ENCODE assay signal across 8 mouse cellular contexts in genomic region chr8:126565954-126566445, GRCm38 (mm10). TPM values are rescaled to one million over a fixed set of nuclear protein-coding genes. Genes with fewer than 3 reads are reported as not detected.
DNase-seq lines count a peak whose midpoint lies in the region; ATAC-seq lines count a peak whose summit lies in the region.

No protein-coding gene starts in this region.

- no peaks in the 10 kb centered on the region for H3K9me3 ChIP-seq in embryonic facial prominence, embryonic 10.5 days
- H3K9me3 ChIP-seq in heart, embryonic 11.5 days (replicated peaks; ENCODE audit: control insufficient read depth, low read length), result no peaks in the 10 kb centered on the region
- H3K9me3 ChIP-seq in limb, embryonic 13.5 days, result no peaks in the 10 kb centered on the region
- H3K9me3 ChIP-seq in neural tube, embryonic 14.5 days (ENCODE audit: control insufficient read depth, low read length), result no peaks in the 10 kb centered on the region

- 0 out of 2 replicates have a peak, but pooled peaks have one; percentile 18 for ATAC-seq in heart, embryonic 11.5 days (replicated peaks; ENCODE audit: insufficient number of reproducible peaks, low FRiP score, low TSS enrichment)
- peak; percentile 34 for ATAC-seq in limb, embryonic 13.5 days (ENCODE audit: low FRiP score, low read depth)
- ATAC-seq in neural tube, embryonic 14.5 days (ENCODE audit: low read depth), result no peak
- no peak for ATAC-seq in CD4-positive, CD25-positive, alpha-beta regulatory T cell, adult 4 months

- peak; percentile 55 for DNase-seq in adrenal gland, postnatal 10 days
- no peak for DNase-seq in adrenal gland, adult 18-20 months (ENCODE audit: low spot score in 2 of 2)
- DNase-seq in embryonic facial prominence, embryonic 10.5 days (ENCODE audit: low spot score), result no peak
- no peak for DNase-seq in natural killer cell, adult 2 months (ENCODE audit: low spot score in 2 of 2)

- WGBS in embryonic facial prominence, embryonic 10.5 days, result 44% methylated on average over 6 of the region's 6 CpGs
- WGBS in heart, embryonic 11.5 days (ENCODE audit: insufficient replicate concordance), result 49% methylated on average over 6 of the region's 6 CpGs
- 46% methylated on average over 6 of the region's 6 CpGs for WGBS in limb, embryonic 13.5 days
- WGBS in neural tube, embryonic 14.5 days, result 46% methylated on average over 6 of the region's 6 CpGs

- no peaks in the 10 kb centered on the region; the same call in 1 of the 2 replicates for H3K27me3 ChIP-seq in embryonic facial prominence, embryonic 10.5 days (replicated peaks; ENCODE audit: low read depth, poor library complexity, severe bottlenecking)
- H3K27me3 ChIP-seq in heart, embryonic 11.5 days (ENCODE audit: control insufficient read depth, insufficient read depth, low read length), result no peaks in the 10 kb centered on the region
- no peaks in the 10 kb centered on the region for H3K27me3 ChIP-seq in limb, embryonic 13.5 days
- no peaks in the 10 kb centered on the region for H3K27me3 ChIP-seq in neural tube, embryonic 14.5 days (ENCODE audit: control insufficient read depth, insufficient read depth, low read length)

- peak overlapping the region; percentile 84 for H3K27ac ChIP-seq in embryonic facial prominence, embryonic 10.5 days (replicated peaks)
- H3K27ac ChIP-seq in heart, embryonic 11.5 days (ENCODE audit: low read depth, low read length), result peak overlapping the region; percentile 97
- peak overlapping the region; percentile 87 for H3K27ac ChIP-seq in limb, embryonic 13.5 days
- peak overlapping the region; percentile 71 for H3K27ac ChIP-seq in neural tube, embryonic 14.5 days (ENCODE audit: low read depth, low read length)

- peaks cover 47% of the 10 kb centered on the region for H3K4me1 ChIP-seq in embryonic facial prominence, embryonic 10.5 days
- peaks cover 36% of the 10 kb centered on the region for H3K4me1 ChIP-seq in heart, embryonic 11.5 days (ENCODE audit: control insufficient read depth, insufficient read depth, low read length)
- H3K4me1 ChIP-seq in limb, embryonic 13.5 days, result peaks cover 44% of the 10 kb centered on the region
- H3K4me1 ChIP-seq in neural tube, embryonic 14.5 days (ENCODE audit: control insufficient read depth, insufficient read depth, low read length), result peaks cover 25% of the 10 kb centered on the region

- peak overlapping the region; percentile 50 for H3K4me2 ChIP-seq in heart, embryonic 11.5 days
- peak overlapping the region; percentile 38 for H3K4me2 ChIP-seq in limb, embryonic 13.5 days (replicated peaks)
- H3K4me2 ChIP-seq in neural tube, embryonic 14.5 days (ENCODE audit: low read depth, low read length), result no peak overlapping the region

- peak overlapping the region; percentile 59; the same call in 1 of the 2 replicates for H3K9ac ChIP-seq in heart, embryonic 11.5 days (ENCODE audit: low read depth, low read length)
- no peak overlapping the region for H3K9ac ChIP-seq in limb, embryonic 13.5 days
- no peak overlapping the region for H3K9ac ChIP-seq in neural tube, embryonic 14.5 days (replicated peaks; ENCODE audit: low read depth, low read length)

- H3K4me3 ChIP-seq in embryonic facial prominence, embryonic 10.5 days, result no peak overlapping the region
- no peak overlapping the region for H3K4me3 ChIP-seq in heart, embryonic 11.5 days (ENCODE audit: low read depth, low read length)
- no peak overlapping the region for H3K4me3 ChIP-seq in limb, embryonic 13.5 days
- no peak overlapping the region for H3K4me3 ChIP-seq in neural tube, embryonic 14.5 days (ENCODE audit: low read depth, low read length)

- no peaks in the 10 kb centered on the region for H3K36me3 ChIP-seq in embryonic facial prominence, embryonic 10.5 days (replicated peaks)
- H3K36me3 ChIP-seq in heart, embryonic 11.5 days (ENCODE audit: control insufficient read depth, insufficient read depth, low read length), result no peaks in the 10 kb centered on the region
- no peaks in the 10 kb centered on the region for H3K36me3 ChIP-seq in limb, embryonic 13.5 days
- H3K36me3 ChIP-seq in neural tube, embryonic 14.5 days (ENCODE audit: control insufficient read depth, insufficient read depth, low read length), result no peaks in the 10 kb centered on the region

RNA-seq across cellular contexts. Expression of gene Irf2bp2, which starts 27.8 kb away (rescaled TPM):
- 100 to 1,000 TPM in 1 of 2 experiments, 10 to 100 TPM in 1; 91.0 to 110 TPM for total RNA-seq in adrenal gland, postnatal 10 days (2021)
- 100 to 1,000 TPM; 118 to 119 TPM for total RNA-seq in adrenal gland, adult 18-20 months (2021)
- polyA plus RNA-seq in embryonic facial prominence, embryonic 10.5 days (2016; fragmentation: Nextera tagmentation; extraction: Ambion mirVana), result 4.5 and 5.4 TPM in 2 replicates
- 5.9 and 6.5 TPM in 2 replicates for polyA plus RNA-seq in heart, embryonic 11.5 days (2014; fragmentation: Nextera tagmentation; extraction: Ambion mirVana)
- 11.6 and 11.8 TPM in 2 replicates for polyA plus RNA-seq in limb, embryonic 13.5 days (2015; fragmentation: Nextera tagmentation; extraction: Ambion mirVana)
- 8.5 and 8.8 TPM in 2 replicates for polyA plus RNA-seq in neural tube, embryonic 14.5 days (2014; fragmentation: Nextera tagmentation; extraction: Ambion mirVana)
- polyA plus RNA-seq in CD4-positive, CD25-positive, alpha-beta regulatory T cell, adult 4 months (2017; shearing (Covaris generic)), result 10 to 100 TPM; 15.5 to 22.4 TPM

Comparison
In these comparisons a context has a peak if more than half of its experiments do, and no peak if none do; other contexts are left out.
1. ATAC-seq: peak in heart, embryonic 11.5 days (single experiment) and limb, embryonic 13.5 days (single experiment); none in neural tube, embryonic 14.5 days (single experiment) and CD4-positive, CD25-positive, alpha-beta regulatory T cell, adult 4 months (single experiment).
2. Peak in every context shown above with its lines, with median percentiles within 50 percentile points of each other: H3K27ac ChIP-seq.